Mouse (Mus musculus) stomach, embryonic 14.5 days (tissue): ENCODE measurements around the gene Ank3. TPM values are rescaled to one million over a fixed set of nuclear protein-coding genes. Genes with fewer than 3 reads are reported as not detected.

ENCODE experiments used
- ATAC-seq: fragments of 200-750 bp; cut with Nextera tagmentation; 2 replicates; pipeline ENCODE4 v1.8.0; 2017; ENCODE audit warnings: low read depth, moderate TSS enrichment; ENCODE audit not compliant: insufficient number of reproducible peaks, insufficient read depth, low FRiP score
- H3K27ac ChIP-seq: fragments of 300-500 bp; sonication (generic); 2 replicates; pipeline ENCODE4 v1.5.1; 2014; ENCODE audit warnings: mild to moderate bottlenecking, low read length, moderate library complexity, mixed read lengths
- H3K27me3 ChIP-seq: fragments of 300-500 bp; sonication (generic); 2 replicates; pipeline ENCODE4 v1.6.1; 2014; ENCODE audit warnings: low read length, control low read depth, mixed read lengths; ENCODE audit not compliant: control insufficient read depth, insufficient read depth
- H3K36me3 ChIP-seq: fragments of 300-500 bp; sonication (generic); 2 replicates; pipeline ENCODE4 v1.6.1; 2014; ENCODE audit warnings: mild to moderate bottlenecking, control low read depth, low read length, moderate library complexity, mixed read lengths; ENCODE audit not compliant: control insufficient read depth, insufficient read depth
- H3K4me1 ChIP-seq: fragments of 300-500 bp; sonication (generic); 2 replicates; pipeline ENCODE4 v1.6.1; 2014; ENCODE audit warnings: low read length, control low read depth, mixed read lengths; ENCODE audit not compliant: control insufficient read depth, insufficient read depth
- H3K4me2 ChIP-seq: fragments of 300-500 bp; sonication (generic); replicated peaks from 2 replicates; pipeline ENCODE4 v1.6.1; 2014; ENCODE audit warnings: low read depth, low read length, control low read depth
- H3K4me3 ChIP-seq: fragments of 300-500 bp; sonication (generic); 2 replicates; pipeline ENCODE4 v1.5.1; 2014; ENCODE audit warnings: low read depth, low read length, control low read depth
- H3K9ac ChIP-seq: fragments of 300-500 bp; sonication (generic); replicated peaks from 2 replicates; pipeline ENCODE4 v1.6.1; 2014; ENCODE audit warnings: low read depth, mild to moderate bottlenecking, control low read depth, low read length, moderate library complexity, mixed read lengths
- H3K9me3 ChIP-seq: fragments of 300-500 bp; sonication (generic); 2 replicates; pipeline ENCODE4 v1.6.1; 2016; ENCODE audit warnings: low read depth, low read length, control low read depth; ENCODE audit not compliant: control insufficient read depth
- WGBS: fragments of 180-500 bp; shearing (Covaris S2); extraction: QIAGEN DNeasy Blood & Tissue Kit; methylation state at CpG from one replicate; pipeline ENCODE4 v1.1.7; 2014; 5-methylcytosine and 5-hydroxymethylcytosine counted together
- polyA plus RNA-seq: library from polyadenylated mRNA; unstranded; fragments of >200 nt; fragmentation: Nextera tagmentation; extraction: Ambion mirVana; gene quantifications from 2 replicates; pipeline ENCODE4 v1.2.1, GENCODE M21; 2014

Ank3 gene
- polyA plus RNA-seq, 1 experiment from 2014 or later: 46.1 TPM

DNA sequence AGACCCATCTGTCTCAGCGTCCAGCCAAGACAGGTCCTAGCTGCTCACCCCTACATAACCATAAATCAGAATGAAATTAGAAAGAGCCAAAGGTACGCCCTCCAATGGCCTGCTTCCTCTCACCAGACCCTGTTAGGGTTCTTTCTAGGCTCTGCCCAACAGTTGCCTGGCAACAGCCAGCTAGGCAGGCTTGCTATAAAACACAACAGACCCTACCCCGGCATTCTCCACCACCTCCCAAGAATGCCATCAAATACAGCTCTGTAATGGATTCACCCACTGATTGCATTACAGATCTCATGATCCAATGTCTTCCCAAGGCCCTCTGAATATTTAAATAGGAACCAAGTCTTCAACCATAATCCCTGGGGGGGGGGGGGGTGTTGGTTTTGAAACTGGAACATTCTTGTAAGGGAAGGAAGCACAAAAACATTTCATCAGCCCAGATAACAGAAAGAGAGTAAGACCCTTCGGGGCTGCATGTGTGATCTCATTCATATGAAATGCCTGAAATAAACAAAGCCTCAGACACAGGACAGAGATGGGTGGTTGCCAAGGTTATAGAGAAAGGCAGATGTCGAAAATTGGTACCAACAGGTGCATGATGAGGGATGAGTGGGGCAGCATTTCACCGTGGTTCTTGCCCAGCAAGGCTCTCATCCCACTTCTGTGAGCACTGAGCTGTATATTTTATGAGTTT, 415.4 kb downstream of the Ank3 start:
- Histone ChIP-seq H3K27me3 (no peaks in the 10 kb centered on the region), H3K4me3 (no peak overlapping the region), H3K4me2 (no peak overlapping the region), H3K27ac (no peak overlapping the region), H3K4me1 (no peaks in the 10 kb centered on the region), H3K9ac (no peak overlapping the region), H3K9me3 (no peaks in the 10 kb centered on the region), H3K36me3 (peaks cover 4% of the 10 kb centered on the region; the same call in 1 of the 2 replicates)
- no peak for ATAC-seq
- 53% methylated on average over 6 of the region's 6 CpGs for WGBS

DNA sequence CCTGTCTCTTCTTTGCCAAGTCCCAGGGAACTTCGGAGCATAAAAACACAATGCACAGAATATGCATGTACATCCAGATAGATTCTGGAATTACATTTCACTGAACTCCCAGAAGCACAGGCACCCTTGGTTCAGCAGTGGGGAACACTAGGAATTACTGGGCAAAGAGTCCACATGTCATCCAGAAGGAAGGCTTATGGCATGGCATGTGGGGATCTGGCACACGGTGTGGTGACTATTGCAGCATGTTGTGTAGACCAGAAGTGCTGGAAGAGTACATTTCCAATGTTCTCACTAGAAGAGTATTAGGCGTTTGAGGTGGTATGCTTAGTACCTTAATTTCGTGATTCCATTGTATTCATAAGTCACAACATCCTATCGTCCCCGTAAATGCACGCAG, 422.7 kb downstream of the Ank3 start:
- no peak overlapping the region for H3K9ac ChIP-seq

DNA sequence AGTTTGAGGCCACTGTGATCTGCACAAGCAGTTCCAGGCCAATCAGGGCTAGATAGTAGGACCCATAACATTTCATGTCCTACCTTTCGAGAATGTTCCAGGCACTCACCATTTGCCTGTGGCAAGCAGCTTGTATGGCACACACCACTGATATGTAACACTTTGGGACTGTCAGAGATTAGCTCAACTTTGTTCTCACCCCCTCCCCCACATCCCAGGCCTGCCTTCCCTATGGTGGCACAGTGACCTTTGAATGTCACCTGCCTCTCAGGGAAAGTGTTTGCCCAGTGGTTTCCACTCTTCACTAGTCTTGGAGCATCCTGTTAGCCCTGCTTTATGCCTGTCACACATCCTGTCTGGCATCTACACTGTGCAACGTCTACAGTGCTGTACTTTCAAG, 430.2 kb downstream of the Ank3 start:
- H3K4me3 ChIP-seq: no peak overlapping the region
- H3K4me2 ChIP-seq: no peak overlapping the region
- WGBS: 73% methylated on average over 2 of the region's 2 CpGs
- ATAC-seq: no peak
- H3K27ac ChIP-seq: no peak overlapping the region
- no peak overlapping the region for H3K9ac ChIP-seq
- no peaks in the 10 kb centered on the region for H3K27me3 ChIP-seq
- no peaks in the 10 kb centered on the region for H3K9me3 ChIP-seq
- no peaks in the 10 kb centered on the region for H3K4me1 ChIP-seq
- H3K36me3 ChIP-seq: no peaks in the 10 kb centered on the region

More for the DNA sequence above, 422.7 kb downstream of the Ank3 start:
- WGBS: 94% methylated on average over 7 of the region's 7 CpGs
- no peak overlapping the region for H3K4me2 ChIP-seq
- H3K36me3 ChIP-seq: no peaks in the 10 kb centered on the region; the same call in 1 of the 2 replicates
- ATAC-seq: no peak
- H3K27me3 ChIP-seq: no peaks in the 10 kb centered on the region
- no peaks in the 10 kb centered on the region for H3K4me1 ChIP-seq
- no peak overlapping the region for H3K27ac ChIP-seq
- H3K4me3 ChIP-seq: no peak overlapping the region
- H3K9me3 ChIP-seq: no peaks in the 10 kb centered on the region

DNA sequence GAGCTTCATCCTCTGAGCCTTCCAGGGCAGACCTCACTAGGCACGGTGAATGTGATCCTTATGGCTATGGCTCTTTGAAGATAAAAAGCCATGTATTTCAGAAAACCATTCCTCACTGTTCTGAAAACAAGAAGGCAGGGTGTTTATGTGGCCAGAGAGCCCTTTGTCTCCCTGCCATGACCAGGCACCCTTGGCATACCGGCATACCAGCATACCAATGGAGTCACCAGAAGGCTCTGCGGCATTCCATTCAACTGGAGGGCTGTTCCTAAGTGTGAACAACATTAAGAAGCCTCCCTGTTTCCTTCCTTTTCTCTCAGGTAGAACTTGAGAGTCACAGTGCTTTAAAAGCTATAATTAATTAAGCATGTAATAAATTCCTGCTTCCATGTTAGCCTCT, 430.7 kb downstream of the Ank3 start:
- no peak for ATAC-seq
- H3K36me3 ChIP-seq: no peaks in the 10 kb centered on the region
- H3K27me3 ChIP-seq: no peaks in the 10 kb centered on the region
- H3K9ac ChIP-seq: no peak overlapping the region
- H3K4me1 ChIP-seq: no peaks in the 10 kb centered on the region
- no peak overlapping the region for H3K4me2 ChIP-seq
- no peaks in the 10 kb centered on the region for H3K9me3 ChIP-seq
- no peak overlapping the region for H3K4me3 ChIP-seq
- WGBS: 65% methylated on average over 3 of the region's 3 CpGs
- no peak overlapping the region for H3K27ac ChIP-seq

DNA sequence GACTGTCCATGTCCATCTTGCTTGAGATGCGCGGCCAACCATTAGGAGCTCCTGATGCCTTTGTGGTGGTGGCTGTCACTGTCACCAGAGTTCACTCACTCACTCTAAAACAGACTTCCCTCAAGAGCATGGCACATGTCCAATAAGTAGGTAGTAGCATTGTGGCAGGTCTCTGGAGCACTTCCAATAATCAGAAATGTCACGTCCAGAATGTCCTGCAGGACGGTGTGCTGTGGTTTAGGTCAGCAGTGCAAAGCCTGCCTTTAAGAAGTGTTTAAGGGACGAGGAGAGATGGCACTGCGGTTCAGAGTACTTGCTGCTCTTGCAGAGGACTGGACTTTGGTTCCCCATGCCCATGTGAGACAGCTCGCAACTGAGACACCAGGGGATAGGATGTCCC, 433.0 kb downstream of the Ank3 start:
- no peak for ATAC-seq
- 91% methylated on average over 7 of the region's 7 CpGs for WGBS

DNA sequence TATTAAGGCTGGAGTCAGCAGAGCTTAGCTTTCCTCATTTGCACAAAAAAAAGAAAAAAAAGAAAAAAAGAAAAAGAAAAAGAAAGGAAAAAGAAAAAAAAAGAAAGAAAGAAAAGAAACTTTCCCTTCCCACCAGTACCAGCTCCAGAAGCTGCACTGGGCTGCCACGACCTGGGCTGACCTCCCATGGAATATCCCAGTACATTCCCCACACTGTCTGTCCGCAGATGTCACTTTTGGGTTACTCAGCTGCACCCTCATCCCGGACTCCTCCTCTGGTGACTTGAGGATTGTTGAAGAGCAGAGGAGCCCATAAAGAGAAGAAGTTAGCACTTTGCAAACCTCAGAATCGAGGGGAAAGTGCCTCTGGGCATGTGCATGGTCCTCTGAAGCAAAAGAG, 433.7 kb downstream of the Ank3 start:
- Histone ChIP-seq H3K27ac (no peak overlapping the region), H3K36me3 (no peaks in the 10 kb centered on the region), H3K27me3 (no peaks in the 10 kb centered on the region), H3K4me1 (0 out of 2 replicates have a peak, but pooled peaks cover 3% of the 10 kb centered on the region), H3K9ac (no peak overlapping the region), H3K4me3 (no peak overlapping the region), H3K4me2 (no peak overlapping the region), H3K9me3 (no peaks in the 10 kb centered on the region)
- 75% methylated on average over 4 of the region's 4 CpGs for WGBS
- ATAC-seq: no peak

More for the DNA sequence above, 433.0 kb downstream of the Ank3 start:
- Histone ChIP-seq H3K4me3 (no peak overlapping the region), H3K4me1 (0 out of 2 replicates have a peak, but pooled peaks cover 3% of the 10 kb centered on the region), H3K27me3 (no peaks in the 10 kb centered on the region), H3K9me3 (no peaks in the 10 kb centered on the region), H3K27ac (no peak overlapping the region), H3K9ac (no peak overlapping the region), H3K36me3 (no peaks in the 10 kb centered on the region), H3K4me2 (no peak overlapping the region)

DNA sequence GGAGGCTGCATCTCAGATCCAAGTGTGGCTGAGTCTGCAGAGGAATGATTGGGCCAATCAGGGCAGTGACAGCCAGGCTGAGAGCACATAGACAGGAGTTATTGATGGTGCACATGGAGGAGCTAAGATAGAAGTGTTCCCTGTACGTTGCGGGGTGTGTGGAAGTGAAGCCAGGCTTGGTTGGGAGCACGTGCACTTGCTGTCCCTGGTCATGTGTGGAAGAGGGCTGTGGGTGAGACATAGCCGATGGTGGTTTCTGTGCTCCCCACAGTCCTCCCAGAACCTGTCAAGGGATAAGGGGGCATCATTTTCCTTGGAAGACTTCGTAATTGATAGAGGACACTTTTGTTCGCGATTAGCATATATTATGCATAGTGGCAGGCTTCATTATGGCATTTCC, 434.2 kb downstream of the Ank3 start:
- WGBS: 87% methylated on average over 7 of the region's 7 CpGs
- H3K27me3 ChIP-seq: no peaks in the 10 kb centered on the region
- H3K4me1 ChIP-seq: 0 out of 2 replicates have a peak, but pooled peaks cover 3% of the 10 kb centered on the region
- H3K27ac ChIP-seq: no peak overlapping the region
- H3K9me3 ChIP-seq: no peaks in the 10 kb centered on the region
- H3K4me3 ChIP-seq: no peak overlapping the region
- no peak overlapping the region for H3K4me2 ChIP-seq
- H3K9ac ChIP-seq: no peak overlapping the region
- no peak for ATAC-seq
- no peaks in the 10 kb centered on the region for H3K36me3 ChIP-seq

DNA sequence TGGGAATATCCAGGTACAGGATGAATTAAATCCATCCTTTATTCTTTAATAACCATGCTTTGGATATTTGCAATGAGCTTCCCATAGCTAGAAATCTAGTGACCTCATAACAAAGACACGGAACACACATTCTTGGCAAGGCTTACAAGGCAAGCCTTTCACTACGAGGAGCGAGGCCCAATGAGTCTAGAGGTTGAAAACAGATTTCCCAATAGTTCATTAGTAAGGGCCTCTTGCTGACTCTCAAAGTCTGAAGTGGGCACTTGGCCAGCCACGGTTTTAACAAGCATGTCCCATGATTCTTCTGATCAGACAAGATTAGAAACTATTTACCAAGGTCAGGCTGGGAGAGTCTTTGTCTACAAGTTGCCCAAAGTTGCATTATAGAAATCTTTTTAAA, 436.1 kb downstream of the Ank3 start:
- H3K9me3 ChIP-seq: no peaks in the 10 kb centered on the region
- H3K9ac ChIP-seq: no peak overlapping the region
- no peaks in the 10 kb centered on the region for H3K27me3 ChIP-seq
- no peaks in the 10 kb centered on the region for H3K36me3 ChIP-seq
- no peak overlapping the region for H3K27ac ChIP-seq
- H3K4me1 ChIP-seq: 0 out of 2 replicates have a peak, but pooled peaks cover 3% of the 10 kb centered on the region
- 40% methylated on average over 4 of the region's 4 CpGs for WGBS
- no peak overlapping the region for H3K4me2 ChIP-seq
- no peak for ATAC-seq
- H3K4me3 ChIP-seq: no peak overlapping the region

DNA sequence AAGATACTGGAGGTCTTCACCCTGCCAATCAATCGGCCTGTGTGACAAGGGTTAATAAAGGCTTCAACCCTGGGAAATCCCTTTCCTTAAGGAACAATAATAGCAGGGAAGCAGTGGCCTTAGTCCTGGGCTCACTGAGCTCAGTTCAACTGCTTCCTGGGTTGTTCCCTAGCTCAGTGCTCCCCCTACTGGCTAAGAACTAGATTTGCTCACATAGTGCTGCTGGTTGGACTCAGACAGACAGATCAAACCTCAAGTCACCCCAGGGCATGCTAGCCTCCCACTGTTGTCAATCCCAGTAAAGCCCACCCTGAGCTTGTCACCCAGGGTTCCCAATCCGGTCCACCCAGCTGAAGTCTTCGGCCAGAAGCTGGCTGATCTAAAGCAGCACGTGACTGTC, 447.2 kb downstream of the Ank3 start:
- no peaks in the 10 kb centered on the region for H3K36me3 ChIP-seq
- H3K27me3 ChIP-seq: no peaks in the 10 kb centered on the region
- no peak overlapping the region for H3K4me3 ChIP-seq
- WGBS: 27% methylated on average over 4 of the region's 4 CpGs
- no peaks in the 10 kb centered on the region for H3K9me3 ChIP-seq
- no peak overlapping the region for H3K4me2 ChIP-seq
- H3K9ac ChIP-seq: no peak overlapping the region
- no peaks in the 10 kb centered on the region for H3K4me1 ChIP-seq
- H3K27ac ChIP-seq: no peak overlapping the region
- ATAC-seq: no peak
